Mouse (Mus musculus): Measurements from ENCODE around the gene Zmiz1. TPM values are rescaled to one million over a fixed set of nuclear protein-coding genes. Genes with fewer than 3 reads are reported as not detected.

Gene Zmiz1
- polyA plus RNA-seq, 1 experiment from 2014 or later: 42.5 TPM

DNA sequence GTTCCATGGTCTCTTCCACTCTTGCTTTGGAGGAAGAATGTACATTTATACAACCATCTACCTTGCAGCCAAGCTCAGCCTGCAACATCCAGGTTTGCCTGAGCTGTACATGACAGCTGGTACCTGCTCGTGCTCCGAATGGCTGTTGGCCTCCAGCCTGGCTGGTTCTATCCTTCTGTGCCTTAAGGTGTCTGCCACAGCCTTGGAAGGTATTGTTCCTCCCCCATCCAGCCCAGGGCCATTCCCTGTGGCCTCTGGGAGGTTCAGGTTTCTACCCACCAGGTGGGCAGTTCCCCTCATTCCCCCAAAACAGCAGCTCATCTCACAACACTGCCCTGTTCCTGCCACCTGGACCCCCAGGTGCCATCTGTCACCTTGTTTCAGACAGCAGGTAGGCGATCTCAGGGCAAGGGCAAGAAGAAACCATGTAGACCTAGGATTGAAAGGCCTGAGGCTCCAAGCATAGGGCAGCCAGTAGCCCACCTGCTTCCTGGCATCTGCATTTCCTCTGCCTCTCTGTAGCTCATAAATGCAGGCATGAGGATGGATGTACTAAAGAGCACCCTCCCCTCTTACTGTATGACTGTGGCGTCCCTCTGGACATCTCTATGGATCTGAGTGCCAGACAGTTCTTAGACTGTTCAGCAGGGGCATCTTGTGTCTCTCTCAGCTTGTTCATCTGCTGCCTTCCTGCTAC is 160.2 kb downstream of the Zmiz1 start:
- H3K4me3 ChIP-seq: no peak overlapping the region
- no peaks in the 10 kb centered on the region for H3K27me3 ChIP-seq (ENCODE audit: poor library complexity, severe bottlenecking)
- 90% methylated on average over 4 of the region's 4 CpGs for WGBS
- peaks cover 93% of the 10 kb centered on the region for H3K36me3 ChIP-seq (replicated peaks)
- DNase-seq (ENCODE audit: extremely low spot score, low spot score): no peak
- H3K9me3 ChIP-seq: no peaks in the 10 kb centered on the region
- H3K27ac ChIP-seq: 0 out of 2 replicates have a peak overlapping the region, but pooled peaks have one; percentile 2
- peaks cover 89% of the 10 kb centered on the region for H3K4me1 ChIP-seq

DNA sequence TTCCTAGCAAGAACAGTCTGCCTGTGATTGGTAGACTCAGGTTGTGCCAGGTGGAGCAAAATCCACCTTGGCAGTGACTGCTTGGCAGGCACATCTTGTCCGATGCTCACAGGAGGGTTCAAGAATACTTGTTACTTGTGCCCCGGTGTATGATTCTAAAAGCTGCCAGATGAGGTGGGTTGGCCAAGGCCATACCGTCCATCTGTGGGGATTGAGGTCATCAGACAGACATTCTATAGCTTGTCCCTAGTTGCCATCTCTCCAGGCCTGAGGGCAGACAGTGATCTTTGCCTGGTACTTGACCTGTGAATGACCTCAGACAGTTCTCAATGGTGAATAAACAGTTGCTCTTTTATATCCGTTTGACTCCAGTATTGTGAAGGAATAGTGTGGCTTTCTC is 161.8 kb downstream of the Zmiz1 start:
- DNase-seq (ENCODE audit: extremely low spot score, low spot score): no peak
- Histone ChIP-seq H3K9me3 (no peaks in the 10 kb centered on the region), H3K4me1 (peaks cover 83% of the 10 kb centered on the region), H3K27me3 (ENCODE audit: poor library complexity, severe bottlenecking) (no peaks in the 10 kb centered on the region), H3K36me3 (replicated peaks) (peaks cover 94% of the 10 kb centered on the region), H3K27ac (no peak overlapping the region), H3K4me3 (no peak overlapping the region)
- WGBS: 69% methylated on average over 4 of the region's 4 CpGs

DNA sequence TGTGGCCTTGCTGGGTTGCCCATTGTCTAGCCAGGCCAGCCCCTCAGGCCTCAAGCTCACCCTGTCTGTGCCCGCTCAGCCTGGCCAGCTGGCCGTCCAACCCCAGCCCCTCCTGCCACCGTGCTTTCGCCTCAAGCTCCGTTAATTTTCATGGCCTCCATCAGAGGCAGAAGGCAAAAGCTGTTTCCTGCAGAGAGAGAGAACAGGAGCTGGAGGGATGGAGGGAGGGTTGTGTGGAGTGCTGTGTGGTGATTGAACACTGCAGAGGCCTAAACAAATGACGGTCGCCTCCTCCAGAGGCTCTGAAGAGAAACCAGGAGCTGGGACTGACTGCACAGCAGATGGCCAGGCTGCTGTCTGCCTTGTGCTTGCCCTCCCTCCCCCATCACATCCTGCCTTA is 164.7 kb downstream of the Zmiz1 start:
- Histone ChIP-seq H3K4me1 (peaks cover 67% of the 10 kb centered on the region), H3K27me3 (ENCODE audit: poor library complexity, severe bottlenecking) (no peaks in the 10 kb centered on the region), H3K9me3 (no peaks in the 10 kb centered on the region), H3K36me3 (replicated peaks) (peaks cover 95% of the 10 kb centered on the region), H3K4me3 (no peak overlapping the region), H3K27ac (peak overlapping the region; percentile 62)
- no peak for DNase-seq (ENCODE audit: extremely low spot score, low spot score)
- 67% methylated on average over 7 of the region's 7 CpGs for WGBS

DNA sequence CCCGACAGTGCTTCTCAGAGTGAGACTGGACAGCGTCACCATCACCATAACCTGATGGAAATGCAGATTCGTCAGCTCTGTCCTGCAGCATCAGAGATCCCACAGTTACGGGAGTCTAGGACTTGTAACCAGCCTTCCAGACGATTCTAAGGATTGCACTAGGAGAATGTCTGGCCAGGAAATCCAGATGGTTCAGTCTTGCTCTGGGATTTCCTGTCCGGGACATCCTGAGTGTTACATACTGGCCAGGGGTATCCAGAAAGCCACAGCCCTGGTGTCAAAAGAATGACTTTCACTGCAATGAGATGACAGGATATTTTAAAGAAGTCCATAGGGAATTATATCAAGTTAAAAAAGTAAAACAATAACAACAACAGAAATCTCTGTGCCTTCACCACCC is 165.7 kb downstream of the Zmiz1 start:
- Histone ChIP-seq H3K4me3 (no peak overlapping the region), H3K4me1 (peaks cover 60% of the 10 kb centered on the region), H3K36me3 (replicated peaks) (peaks cover 95% of the 10 kb centered on the region), H3K27ac (no peak overlapping the region), H3K27me3 (ENCODE audit: poor library complexity, severe bottlenecking) (no peaks in the 10 kb centered on the region), H3K9me3 (no peaks in the 10 kb centered on the region)
- WGBS: 88% methylated on average over 6 of the region's 6 CpGs
- DNase-seq (ENCODE audit: extremely low spot score, low spot score): no peak

DNA sequence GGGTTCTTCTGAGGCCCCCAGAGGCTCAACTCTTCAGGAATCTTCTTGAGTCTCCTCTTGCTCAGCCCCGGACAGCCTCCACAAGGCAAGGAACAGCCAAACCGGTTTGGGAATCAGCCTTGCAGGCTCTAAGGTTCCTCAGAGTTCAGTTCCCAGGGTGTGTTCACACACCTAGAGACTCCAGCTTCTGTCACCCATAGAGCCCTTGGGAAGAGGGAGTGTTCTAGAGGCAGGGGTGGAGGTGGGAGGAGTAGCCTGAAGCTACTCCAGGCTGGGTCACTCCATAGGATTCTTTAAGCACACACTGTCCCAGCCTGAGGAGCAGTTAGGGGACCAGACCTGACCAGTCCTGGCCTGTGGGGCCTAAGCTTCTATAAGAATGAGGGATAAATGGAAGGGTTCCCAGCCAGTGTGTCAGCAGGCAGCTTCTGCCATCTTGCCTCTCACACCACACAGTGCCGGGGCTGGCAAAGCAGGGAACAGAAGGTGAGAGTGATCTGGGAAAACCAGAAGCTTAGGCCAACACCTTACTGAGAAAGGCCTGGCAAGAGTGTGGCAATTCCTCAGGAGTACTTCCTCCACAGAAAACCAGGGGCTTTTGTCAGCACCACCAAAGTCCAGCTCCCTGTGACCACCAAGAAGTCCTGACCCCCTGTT is 168.7 kb downstream of the Zmiz1 start:
- Histone ChIP-seq H3K36me3 (replicated peaks) (peaks cover 91% of the 10 kb centered on the region), H3K27me3 (ENCODE audit: poor library complexity, severe bottlenecking) (no peaks in the 10 kb centered on the region), H3K4me1 (peaks cover 42% of the 10 kb centered on the region), H3K4me3 (no peak overlapping the region), H3K9me3 (no peaks in the 10 kb centered on the region), H3K27ac (0 out of 2 replicates have a peak overlapping the region, but pooled peaks have one; percentile 11)
- 90% methylated on average over 3 of the region's 3 CpGs for WGBS
- DNase-seq (ENCODE audit: extremely low spot score, low spot score): no peak

DNA sequence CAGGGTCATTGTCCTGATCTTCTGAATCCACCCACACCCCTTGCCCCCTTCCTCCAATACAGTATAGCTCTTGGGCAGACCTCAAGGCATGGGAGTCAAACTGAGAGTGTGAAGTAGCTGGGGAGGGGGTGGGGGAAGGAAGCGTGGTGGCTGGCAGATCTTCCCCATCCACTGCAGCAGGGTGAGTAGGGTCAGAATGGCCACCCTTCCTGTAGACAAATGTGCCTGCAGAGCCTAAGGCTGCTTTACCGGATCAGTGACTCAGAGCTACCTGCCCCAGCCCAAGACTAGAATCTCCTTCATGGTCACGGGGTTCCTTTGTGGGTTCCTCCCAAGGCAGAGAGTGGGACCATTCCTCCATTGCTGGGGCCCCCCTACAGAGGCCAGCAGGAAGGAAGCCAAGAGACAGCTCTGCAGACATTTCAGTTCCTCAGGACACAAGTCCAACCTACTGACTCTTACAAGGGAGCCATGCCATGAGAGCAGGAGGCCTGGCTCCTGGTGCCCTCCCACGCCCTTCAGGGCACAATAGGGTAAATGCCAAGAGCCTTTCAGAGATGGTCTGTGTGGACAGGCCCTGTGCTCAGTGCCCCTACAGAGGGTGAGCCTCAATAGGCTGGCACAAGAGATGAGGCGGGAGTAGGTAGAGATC is 169.6 kb downstream of the Zmiz1 start:
- Histone ChIP-seq H3K36me3 (replicated peaks) (peaks cover 86% of the 10 kb centered on the region), H3K9me3 (no peaks in the 10 kb centered on the region), H3K4me3 (no peak overlapping the region), H3K27ac (peak overlapping the region; percentile 26; the same call in 1 of the 2 replicates), H3K4me1 (peaks cover 44% of the 10 kb centered on the region), H3K27me3 (ENCODE audit: poor library complexity, severe bottlenecking) (no peaks in the 10 kb centered on the region)
- WGBS: 87% methylated on average over 5 of the region's 5 CpGs
- DNase-seq (ENCODE audit: extremely low spot score, low spot score): no peak

DNA sequence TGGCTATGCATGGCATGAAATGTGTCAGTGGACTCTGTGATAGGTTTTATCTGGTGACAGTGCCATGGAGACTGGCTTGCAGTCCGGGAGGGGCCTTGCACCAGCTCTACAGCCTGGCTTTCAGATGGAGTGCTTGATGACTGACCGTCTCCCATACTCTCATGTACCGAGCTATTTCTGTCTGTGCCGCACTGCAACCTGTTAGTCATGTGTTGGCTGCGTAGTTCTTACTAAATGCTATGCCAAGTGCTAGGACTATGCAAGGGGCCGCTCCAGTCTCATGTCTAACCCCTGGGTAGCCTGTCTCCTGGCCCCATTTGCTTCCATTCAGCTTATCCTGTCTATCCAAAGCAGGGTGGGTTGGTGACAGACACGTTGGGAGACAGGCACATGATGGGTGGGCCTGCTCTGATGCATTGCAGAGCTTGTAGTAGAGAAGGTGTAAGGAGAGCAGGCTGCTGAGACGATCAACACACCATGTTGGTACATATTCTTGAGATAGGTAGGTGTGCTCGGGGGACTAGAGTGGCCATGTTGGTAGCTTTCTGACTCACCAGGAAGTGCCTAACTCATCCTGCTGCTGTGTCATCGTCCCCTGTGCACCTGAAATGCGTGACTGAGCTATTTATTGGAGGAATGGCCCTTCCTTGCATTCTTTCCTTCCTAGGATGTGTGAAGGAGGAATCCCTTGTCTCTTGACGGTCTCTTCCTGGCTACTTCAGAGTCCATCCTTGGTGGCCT is 171.1 kb downstream of the Zmiz1 start:
- Histone ChIP-seq H3K36me3 (replicated peaks) (peaks cover 83% of the 10 kb centered on the region), H3K27ac (no peak overlapping the region), H3K4me3 (no peak overlapping the region), H3K4me1 (peaks cover 44% of the 10 kb centered on the region), H3K9me3 (no peaks in the 10 kb centered on the region), H3K27me3 (ENCODE audit: poor library complexity, severe bottlenecking) (no peaks in the 10 kb centered on the region)
- 88% methylated on average over 12 of the region's 12 CpGs for WGBS
- DNase-seq (ENCODE audit: extremely low spot score, low spot score): no peak

DNA sequence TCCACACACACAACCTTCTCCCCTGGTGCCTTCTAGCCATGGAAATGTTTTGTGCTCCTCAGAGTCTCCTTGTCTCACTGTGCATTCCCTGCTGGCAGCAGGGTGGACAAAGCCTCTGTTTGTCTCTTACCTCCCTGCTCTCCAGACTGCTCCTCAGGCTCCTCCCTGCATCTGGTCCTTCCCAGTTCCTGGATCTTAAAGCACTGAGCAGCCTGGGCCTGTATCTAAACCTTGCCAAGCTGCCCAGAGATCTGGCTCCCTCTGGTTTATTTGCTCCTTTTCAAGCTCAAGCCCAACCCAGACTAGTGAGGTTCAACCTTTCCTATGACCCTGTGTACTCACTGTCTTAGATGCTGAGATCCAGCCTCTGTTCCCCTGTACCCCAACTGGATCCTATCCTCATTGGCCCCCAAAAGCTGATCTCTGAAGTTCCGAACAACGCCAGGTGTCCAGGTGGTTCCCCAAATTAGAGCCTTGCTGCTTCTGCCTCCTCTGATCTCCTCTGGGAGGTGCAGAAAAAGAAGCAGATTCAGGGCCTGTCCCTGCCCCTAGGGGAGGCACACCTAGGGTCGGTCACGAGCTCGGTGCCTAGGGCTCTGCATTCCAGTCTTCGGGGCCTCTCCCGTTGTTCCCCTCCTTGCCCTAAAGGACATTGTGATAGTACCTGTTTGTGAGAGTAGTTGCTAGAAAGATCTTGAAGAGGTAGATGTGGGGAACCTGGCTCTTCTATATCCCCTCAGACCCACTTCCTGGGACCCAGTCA is 171.8 kb downstream of the Zmiz1 start:
- Histone ChIP-seq H3K4me1 (peaks cover 49% of the 10 kb centered on the region), H3K36me3 (replicated peaks) (peaks cover 83% of the 10 kb centered on the region), H3K27ac (no peak overlapping the region), H3K9me3 (no peaks in the 10 kb centered on the region), H3K4me3 (no peak overlapping the region), H3K27me3 (ENCODE audit: poor library complexity, severe bottlenecking) (no peaks in the 10 kb centered on the region)
- 93% methylated on average over 7 of the region's 7 CpGs for WGBS
- no peak for DNase-seq (ENCODE audit: extremely low spot score, low spot score)

DNA sequence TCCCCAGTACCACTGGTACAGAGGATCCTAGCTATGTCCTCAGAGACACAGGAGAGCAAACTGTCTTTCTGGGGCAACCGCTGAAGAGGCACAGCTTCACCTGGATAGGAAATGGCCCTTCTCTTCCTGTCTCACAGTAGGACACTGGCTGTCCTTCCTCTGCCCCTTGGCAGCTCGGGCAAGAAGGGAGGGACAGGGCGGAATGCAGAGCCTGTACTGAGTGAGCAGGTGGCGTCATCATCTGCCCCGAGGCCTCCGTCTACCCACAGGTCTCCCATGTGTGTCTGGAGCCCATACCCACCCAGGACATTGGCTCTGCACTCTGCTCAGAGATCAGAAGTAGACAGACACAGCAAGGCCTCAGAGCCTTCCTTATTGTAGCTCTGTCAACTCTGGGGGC is 172.5 kb downstream of the Zmiz1 start:
- 97% methylated on average over 6 of the region's 6 CpGs for WGBS
- Histone ChIP-seq H3K9me3 (no peaks in the 10 kb centered on the region), H3K36me3 (replicated peaks) (peaks cover 83% of the 10 kb centered on the region), H3K27ac (no peak overlapping the region), H3K27me3 (ENCODE audit: poor library complexity, severe bottlenecking) (no peaks in the 10 kb centered on the region), H3K4me1 (peaks cover 53% of the 10 kb centered on the region), H3K4me3 (no peak overlapping the region)
- DNase-seq (ENCODE audit: extremely low spot score, low spot score): no peak

DNA sequence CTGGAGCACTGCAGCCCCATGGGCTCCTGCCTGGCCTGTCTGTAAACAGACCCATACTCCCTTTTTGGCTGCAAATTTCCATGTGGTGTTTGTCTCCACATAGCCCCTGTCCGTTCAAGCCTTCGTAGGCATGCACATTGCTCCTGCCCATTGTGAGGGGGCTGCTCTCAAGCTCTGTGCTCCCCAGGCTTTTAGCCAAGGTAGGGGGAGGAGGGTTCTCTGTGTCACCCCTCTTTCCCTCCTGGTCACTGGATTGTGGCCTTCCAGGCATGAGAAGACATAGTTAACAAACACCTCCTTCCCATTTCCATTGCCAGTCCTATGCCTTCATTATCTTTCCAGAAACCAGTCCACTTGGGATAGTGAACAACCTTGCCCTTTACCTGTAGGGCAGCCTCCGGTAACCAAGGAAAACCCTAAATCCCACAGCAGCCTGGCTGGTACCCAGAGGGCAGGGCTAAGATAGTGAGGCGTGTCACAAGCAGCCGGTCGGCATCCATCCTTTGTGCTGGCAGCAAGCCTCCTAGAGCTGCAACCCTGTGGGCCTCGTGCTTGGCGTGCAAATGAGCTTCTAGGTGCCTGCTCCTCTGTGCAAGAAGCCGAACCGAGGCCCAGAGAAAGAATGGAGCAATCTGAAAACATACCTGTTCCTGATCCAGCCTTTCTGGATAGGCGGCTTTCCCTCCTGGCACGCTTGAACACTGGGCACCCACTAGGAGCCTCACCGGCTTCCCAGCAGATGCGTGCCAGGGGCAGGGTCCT is 174.7 kb downstream of the Zmiz1 start:
- Histone ChIP-seq H3K27ac (peak overlapping the region; percentile 16; the same call in 1 of the 2 replicates), H3K27me3 (ENCODE audit: poor library complexity, severe bottlenecking) (no peaks in the 10 kb centered on the region), H3K4me1 (peaks cover 56% of the 10 kb centered on the region), H3K36me3 (replicated peaks) (peaks cover 83% of the 10 kb centered on the region), H3K9me3 (no peaks in the 10 kb centered on the region), H3K4me3 (no peak overlapping the region)
- WGBS: 84% methylated on average over 14 of the region's 14 CpGs
- no peak for DNase-seq (ENCODE audit: extremely low spot score, low spot score)

DNA sequence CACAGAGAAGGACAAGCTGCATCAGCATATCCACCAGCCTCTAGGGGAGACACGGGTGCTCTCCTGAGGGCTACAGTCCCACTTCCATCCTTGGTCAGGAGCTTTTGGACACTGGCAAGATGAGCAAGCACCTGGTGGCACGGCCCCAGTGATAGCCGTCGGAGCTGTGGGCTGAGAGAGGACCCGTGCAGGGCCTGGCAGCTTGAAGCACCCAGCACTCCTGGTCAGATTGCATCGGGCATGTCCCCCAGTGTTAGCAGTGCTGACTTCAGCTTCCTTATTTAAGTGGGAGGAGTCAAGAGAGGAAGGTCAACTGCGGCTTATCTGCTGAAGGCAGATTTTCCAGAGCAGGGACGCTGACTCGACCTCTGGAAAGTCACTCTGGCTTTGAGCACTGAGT is 175.3 kb downstream of the Zmiz1 start:
- Histone ChIP-seq H3K36me3 (replicated peaks) (peaks cover 83% of the 10 kb centered on the region), H3K4me3 (no peak overlapping the region), H3K27ac (peak overlapping the region; percentile 16; the same call in 1 of the 2 replicates), H3K9me3 (no peaks in the 10 kb centered on the region), H3K4me1 (peaks cover 53% of the 10 kb centered on the region), H3K27me3 (ENCODE audit: poor library complexity, severe bottlenecking) (no peaks in the 10 kb centered on the region)
- DNase-seq (ENCODE audit: extremely low spot score, low spot score): no peak
- 81% methylated on average over 9 of the region's 9 CpGs for WGBS

Data from forebrain, embryonic 10.5 days (tissue).